Mouse (Mus musculus) ovary, postnatal 10 days (tissue): ENCODE results near the gene Gm27179.
"Not testable (repeated sequence)": the region's sequence is repeated elsewhere in the genome, so short reads cannot be mapped to it uniquely, and the experiment has no call there.

Source experiments
- DNase-seq: peaks from one replicate; pipeline ENCODE4 v3.0.0; 2022; ENCODE audit warnings: low spot score

Gene Gm27179

DNA sequence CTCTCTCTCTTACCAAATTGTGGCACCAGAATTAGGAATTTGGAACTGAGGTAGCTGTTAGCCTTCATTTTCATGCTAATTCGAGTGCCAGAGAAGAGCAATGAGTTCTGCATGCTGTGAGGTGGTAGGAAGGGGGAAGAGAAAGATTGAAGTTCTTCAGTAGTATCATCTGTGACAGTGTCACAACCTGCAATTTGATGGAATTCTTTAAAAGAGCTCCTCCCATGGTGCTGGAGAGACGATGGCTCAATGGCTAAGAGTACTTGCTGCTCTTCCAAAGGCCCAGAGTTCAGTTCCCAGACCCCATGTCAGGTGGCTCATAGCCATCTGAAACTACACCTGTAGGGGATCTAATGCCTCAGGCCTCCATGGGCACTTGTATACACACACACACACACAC, at the start of gene Gm27179:
Gene Gm27179, minus strand, starts transcription at position 101 of the 400 bp plus-strand sequence.
- not testable (repeated sequence) for DNase-seq

DNA sequence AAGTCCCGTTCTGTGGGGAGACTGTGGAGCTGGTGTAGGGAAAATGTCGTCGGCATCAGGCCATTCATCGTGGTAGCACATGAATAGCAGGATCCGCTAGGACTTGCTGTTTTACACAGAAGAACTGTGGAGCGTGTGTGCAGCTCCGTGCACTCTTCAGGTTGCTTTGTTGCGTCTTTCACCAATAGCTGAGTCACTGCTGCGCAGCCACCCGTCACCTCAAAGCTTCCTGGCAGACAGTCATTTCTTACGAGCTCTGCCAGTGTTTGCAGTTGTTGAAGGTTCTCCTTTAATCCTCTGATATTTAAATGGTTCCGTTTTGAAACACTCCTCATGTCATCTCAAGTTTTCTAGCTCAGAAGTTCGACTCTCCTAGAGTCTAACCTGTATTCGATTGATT, 45.2 kb upstream of the Gm27179 start:
- DNase-seq = not testable (repeated sequence)

DNA sequence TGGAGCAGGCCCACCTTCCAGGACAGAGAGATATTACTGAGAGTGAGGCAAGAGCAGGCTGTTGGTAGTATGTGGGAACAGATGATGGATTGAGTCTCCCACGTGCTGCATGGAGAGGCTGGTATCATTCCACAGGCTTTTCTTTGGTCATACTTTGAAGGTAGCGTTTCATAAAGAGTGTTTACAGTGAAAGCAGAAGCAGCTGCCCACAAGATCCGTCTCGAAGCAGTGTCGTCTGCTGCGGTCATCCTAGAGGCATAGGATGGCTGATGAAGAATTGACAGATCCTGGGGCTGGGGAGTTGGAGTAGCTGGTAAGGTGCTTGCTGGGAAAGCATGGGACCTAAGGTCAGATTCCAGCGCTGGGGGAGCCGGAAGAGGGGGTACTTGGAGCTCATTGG, 44.5 kb upstream of the Gm27179 start:
- DNase-seq = not testable (repeated sequence)

DNA sequence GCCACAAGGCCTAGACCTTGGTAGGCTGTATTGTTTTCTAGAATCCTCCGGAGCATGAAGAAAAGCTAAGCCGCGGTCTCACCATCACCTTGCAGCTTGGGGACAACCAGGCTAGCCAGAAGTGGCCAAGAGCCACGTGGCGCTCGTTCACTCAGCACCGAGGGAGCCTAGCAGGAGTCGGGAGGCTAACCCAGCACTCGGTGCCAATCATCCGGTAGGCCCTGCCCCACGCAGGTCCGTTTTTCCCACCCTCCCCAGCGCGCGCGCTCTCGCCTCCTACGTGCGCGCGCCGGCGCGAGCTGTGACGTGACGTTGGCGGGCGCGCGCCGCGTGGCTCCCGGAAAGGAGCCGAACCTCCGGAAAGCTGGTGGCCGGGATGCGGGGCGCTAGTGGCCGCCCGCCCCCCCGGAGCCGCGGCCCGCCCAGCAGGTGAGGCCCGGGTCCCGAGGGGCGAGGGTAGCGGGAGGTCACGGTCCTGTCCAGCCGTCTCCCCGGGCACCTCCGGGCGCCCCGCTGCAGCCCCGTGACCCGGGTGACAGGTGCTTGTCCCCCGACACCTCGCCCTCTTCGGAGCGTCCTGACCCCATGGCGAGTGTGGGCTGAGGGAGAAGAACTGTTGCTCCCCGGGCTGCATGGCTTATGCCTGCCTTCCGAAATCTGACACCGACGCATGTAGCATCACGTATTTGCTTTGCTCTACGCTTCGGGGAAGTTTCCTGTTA, 42.9 kb upstream of the Gm27179 start, which contains the start of gene Entpd4b:
Gene Entpd4b, plus strand, starts transcription at position 315 of the 722 bp plus-strand sequence.
- not testable (repeated sequence) for DNase-seq

DNA sequence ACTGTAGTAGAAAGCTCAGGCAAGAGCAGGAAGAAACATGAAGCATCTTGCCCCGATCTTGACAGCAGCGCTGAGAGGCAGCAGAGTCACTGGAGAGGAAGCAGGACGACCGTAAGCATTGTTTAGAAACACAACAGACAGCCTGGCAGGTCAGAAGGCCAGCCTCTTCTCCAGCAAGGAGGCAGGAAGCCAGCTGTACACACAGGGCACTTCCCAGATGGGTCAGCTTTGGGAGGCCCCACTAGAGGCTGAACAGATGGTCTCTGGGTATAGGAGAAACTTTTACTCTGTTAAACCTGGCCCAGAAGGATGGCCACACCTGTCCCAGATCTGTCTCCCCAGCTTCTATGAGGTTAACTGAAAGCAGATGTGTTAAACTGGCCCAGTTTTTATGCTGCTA, 35.0 kb upstream of the Gm27179 start:
- DNase-seq = not testable (repeated sequence)

DNA sequence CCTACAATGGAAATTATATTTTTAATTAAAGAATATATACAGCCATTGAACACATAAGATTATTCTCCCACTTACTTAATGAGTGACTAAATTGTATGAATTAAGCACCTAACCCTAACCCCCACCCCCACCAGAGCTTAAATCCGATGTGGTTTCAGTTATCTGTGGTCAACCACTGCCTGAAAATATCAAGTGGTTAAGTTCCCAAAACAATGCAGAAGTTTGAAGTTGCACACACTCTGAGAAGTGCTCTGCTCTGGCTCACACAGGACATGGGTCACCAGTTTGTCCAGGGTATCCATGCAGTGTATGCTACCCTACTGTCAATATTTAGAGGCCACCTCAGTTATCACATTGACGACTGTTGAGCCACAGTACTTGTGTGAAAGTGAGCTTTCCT, 32.7 kb upstream of the Gm27179 start:
- not testable (repeated sequence) for DNase-seq

DNA sequence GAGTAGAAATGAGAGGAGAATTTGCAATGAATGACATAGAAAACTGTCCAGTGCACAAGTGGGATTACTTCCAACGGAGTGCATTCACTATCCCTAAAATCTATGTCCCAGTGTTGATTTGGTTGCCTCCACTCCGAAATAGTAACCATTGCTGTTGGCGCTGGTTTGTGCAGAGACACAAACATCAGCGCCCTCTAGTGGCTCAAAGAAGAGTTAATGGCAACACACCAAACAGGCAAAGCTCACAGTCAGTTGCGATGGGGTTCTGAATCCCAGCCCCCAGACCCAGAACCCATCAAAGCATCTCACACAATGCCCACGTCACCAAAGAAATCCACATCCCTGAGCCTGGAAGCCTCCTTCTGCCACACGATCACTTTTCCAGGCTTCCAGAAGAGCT, 31.7 kb upstream of the Gm27179 start:
- not testable (repeated sequence) for DNase-seq

DNA sequence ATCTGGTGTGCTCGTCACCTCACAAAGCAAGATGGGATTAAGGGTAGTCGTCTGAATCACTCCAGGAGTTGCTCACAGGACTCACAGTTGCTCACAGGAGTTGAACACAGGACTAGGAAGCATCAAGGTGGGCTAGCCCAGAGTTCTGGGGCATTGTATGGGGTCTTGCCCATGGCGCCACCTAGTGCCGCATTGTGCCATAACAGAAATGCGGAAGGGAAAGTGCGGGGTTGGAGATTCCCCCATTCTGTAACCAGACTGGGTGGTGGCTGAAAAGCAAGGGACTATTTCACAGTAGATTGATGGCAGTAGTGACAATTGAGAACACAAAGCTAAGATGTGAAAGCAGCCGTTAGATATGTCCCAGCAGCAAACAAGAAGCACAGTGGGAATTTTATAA, 30.3 kb upstream of the Gm27179 start:
- not testable (repeated sequence) for DNase-seq

DNA sequence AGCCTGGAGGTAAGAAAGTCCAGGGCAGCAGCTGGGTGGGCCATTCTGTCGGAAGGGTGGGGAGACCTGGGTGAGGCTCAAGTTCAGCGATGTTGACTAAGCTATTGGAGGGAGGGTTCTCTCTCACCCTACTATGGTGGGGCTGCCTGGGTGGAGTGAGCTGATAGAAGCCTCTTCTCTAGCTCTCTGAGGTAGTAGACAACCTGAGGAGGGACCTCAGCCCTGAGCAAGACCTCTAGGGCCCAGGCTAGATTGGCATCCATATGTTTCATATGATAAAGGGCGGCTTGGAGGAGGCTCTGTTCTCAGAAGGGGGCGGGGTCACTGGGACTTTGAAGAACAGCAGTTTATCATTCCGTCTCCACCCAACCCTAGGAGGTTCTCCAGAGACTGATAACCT, 27.8 kb upstream of the Gm27179 start:
- not testable (repeated sequence) for DNase-seq

DNA sequence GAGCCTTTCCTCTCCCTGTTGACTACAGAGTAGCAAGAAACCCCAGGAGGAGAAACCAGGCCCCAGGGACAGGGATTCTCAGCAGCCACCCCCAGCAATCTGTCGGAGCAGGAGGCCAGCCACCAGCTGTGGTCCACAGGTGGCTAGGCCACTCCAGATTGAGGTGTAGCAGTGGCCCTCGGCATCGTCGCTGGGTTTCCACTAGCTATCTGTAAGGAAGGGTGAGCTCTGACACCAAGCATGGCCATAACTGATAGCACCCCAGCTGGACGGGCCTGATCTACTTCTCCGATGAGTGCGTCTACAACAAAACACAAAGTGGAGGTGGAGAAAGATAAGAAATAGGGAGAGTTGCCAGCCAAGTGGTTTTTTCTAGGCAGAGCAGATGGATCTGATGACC, 24.2 kb upstream of the Gm27179 start:
- DNase-seq = not testable (repeated sequence)

DNA sequence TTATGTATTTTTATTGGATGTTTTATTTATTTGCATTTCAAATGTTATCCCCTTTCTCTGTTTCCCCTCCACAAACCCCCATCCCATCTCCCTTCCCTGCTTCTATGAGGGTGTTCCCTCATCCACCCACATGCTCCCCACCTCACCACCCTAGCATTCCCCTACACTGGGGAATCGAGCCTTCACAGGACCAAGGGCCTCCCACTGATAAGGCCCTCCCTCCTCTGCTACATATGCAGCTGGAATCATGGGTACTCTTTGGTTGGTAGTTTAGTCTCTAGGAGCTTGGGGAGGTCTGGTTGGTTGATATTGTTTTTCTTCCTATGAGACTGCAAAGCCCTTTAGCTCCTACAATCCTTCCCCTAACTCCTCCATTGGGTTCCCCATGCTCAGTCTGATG, 13.9 kb upstream of the Gm27179 start:
- not testable (repeated sequence) for DNase-seq

DNA sequence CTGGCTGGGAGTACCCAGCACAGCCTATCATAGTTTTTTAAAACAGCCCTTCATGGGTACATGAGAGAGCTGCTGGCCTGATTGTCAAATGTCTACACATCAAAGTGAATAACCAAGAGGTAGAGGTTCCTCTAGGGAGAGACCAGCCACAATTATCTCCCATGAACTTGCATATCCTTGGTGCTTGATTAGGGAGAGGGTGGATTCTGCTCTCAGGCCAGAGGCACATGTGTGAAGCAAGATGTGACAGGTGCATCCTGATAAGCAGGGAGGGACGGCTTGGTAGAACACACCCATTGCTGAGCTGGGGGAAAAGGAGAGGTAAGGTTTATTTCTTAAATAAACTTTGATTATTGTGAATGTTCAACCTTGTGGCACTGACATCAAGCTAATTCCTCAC, 10.7 kb upstream of the Gm27179 start:
- DNase-seq = not testable (repeated sequence)

DNA sequence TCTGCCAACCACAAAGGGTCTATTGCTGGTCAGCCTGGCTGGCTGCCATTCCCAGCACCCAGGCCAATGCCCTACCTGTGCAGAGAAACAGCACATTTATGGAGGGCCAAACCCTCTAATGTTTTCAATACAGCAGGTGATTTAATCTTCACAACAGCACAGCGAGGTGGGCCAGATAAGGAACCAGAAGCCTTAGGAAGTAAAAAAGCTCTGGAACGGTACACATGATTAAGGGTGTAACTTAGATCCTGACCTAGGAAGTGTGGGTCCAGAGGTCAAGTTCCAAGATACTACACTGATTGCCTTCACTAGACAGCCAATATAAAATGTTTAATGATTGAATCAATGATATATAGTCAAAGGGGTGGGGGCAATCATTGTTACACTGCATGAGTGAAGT, 8.5 kb upstream of the Gm27179 start:
- not testable (repeated sequence) for DNase-seq

DNA sequence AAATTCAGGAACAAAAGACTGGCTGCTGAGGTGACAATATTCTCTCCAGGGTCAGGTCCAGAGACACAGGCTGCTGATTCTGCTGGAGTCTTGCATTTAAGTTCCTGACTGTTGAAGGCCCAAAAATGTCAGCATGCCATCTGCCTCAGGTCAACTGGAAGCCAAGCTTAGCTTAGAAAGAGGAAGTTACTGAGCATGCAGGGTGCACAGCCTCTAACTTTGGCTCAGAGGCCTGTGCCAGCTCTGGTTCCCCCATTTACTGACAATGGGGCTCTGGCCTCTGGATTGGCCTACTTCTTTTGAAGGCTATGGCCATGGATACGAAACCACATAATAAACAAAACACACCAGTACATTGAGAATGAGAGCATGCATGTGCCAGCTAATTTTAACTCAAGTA, 5.3 kb downstream of the Gm27179 start:
- not testable (repeated sequence) for DNase-seq

DNA sequence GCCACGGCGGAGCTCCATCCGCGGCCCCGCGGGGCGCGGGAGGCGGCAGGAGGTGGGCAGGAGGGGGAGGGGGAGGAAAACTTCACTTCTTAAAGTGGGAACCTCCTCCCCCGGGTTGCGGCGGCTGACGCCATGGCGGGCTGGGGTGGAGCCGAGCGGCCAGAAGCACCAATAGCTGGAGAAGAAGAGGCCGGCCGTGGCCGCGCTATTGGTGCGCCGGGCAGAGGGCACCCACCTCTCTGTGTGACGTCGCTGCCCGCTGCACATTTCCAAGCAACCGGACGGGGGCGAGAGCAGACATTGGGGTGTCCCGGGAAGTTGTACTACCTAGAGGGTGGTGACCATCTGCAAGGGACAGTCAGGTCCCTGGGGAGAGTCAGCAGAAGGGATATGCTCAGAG, 9.2 kb downstream of the Gm27179 start, which contains the start of gene Gm16867:
Gene Gm16867, minus strand, starts transcription at position 189 of the 400 bp plus-strand sequence.
- not testable (repeated sequence) for DNase-seq

DNA sequence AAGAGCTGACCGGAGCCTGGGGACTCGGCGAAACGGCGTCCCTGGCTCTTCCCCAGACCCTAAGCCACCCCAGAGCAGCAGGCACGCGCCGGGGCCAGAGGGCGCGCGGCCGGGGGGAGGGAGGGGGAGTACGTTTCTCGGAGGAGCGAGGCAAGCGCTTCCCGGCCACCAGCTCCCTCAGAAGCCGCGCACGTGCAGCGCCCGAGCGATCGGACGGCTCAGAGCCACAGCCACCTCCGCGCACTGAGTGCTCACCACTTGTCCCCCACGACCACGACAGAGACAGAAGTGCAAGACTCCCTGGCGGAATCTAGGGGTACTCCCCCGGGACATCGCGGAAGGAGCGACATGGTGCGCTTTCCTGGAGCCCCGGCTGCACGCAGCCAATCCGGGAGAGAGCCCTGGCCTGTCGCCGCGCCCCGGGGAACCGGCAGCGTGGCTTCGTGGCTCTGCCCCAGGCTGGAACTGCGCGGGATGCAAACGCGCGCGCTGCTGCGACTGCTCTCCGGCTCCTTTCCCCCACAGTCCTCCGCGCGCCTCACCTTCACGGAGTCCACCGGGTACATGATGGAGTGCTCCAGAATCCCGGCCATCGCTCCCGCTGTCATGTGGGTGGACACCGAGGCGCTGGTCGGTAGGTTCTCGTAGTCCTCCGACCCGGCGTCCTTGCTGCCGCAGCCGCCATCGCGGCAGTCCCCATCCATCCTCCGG, 9.8 kb downstream of the Gm27179 start:
- not testable (repeated sequence) for DNase-seq

DNA sequence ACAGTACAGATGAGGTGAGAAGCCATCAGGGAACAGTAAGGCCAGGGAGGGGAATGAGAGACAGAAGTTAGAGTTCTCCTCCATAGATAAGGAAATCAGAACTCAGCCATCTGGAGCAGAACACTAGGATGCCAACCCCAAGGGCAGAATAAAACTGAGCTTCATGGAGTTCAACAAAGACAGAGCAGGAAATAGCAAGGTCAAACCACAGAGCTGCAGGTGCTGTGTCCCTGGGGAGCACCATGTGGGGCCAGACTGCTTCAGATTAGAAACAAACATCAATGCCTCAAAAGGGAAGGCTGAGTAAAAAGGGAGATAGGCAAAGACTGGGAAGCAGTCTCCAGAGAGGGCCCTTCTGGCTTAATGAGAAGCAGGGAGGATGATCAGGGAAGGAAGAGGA, 16.1 kb downstream of the Gm27179 start:
- DNase-seq = not testable (repeated sequence)

DNA sequence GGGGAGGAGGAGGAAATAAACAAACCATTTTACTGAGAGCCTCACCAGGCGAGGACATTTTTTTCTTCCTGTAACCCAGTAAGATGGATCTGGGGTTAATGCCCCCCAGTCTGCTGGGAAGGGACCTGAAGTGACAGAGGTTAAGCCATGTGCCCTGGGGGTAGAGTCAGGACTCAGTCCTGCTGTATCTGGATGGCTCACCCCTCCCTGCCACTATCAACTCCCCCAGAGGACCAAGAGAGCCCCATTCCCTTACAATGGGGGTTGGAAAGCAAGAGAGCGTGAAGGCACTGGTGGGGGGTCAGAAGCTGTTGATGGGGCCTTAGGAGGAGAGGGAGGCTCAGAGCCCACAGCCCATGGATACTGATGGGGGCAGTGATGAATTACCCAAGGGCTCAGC, 17.4 kb downstream of the Gm27179 start:
- DNase-seq = not testable (repeated sequence)

DNA sequence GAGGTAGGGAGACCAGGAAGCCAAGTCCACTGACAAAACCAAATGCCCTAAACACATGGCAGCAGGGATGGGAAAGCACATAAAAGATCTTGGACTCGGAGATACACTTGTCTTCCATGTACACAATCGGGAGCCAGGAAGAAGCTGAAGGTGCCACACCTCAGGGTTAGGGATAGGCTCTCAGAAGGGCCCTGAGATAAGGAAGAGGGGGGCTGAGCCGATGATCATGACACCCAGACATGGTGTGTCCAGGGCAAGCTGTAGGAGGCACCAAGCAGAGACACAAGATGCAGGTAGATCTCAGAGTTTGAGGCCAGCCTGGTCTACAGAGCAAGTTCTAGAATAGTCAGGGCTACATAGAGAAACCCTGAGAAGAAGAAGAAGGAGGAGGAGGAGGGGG, 17.8 kb downstream of the Gm27179 start:
- DNase-seq = not testable (repeated sequence)

DNA sequence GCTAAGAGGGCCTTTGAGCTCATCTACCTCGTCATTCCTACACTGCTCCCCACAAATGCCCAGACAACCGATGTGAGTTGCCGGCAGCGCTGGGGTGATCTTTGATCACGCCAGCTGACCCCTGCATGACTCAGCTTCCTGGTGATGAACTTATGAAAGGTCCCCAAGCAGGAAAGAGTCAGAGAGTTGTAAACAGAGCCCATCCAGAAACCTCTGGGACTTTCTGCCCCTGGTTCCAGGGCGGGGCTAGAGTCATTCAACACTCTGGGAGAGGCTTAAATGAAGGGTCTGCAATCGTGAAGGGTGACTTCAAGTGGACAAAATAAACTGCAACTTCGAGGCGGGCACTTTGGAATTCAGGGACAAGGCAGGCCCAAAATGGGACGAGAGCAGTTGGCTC, 24.3 kb downstream of the Gm27179 start:
- DNase-seq = not testable (repeated sequence)

DNA sequence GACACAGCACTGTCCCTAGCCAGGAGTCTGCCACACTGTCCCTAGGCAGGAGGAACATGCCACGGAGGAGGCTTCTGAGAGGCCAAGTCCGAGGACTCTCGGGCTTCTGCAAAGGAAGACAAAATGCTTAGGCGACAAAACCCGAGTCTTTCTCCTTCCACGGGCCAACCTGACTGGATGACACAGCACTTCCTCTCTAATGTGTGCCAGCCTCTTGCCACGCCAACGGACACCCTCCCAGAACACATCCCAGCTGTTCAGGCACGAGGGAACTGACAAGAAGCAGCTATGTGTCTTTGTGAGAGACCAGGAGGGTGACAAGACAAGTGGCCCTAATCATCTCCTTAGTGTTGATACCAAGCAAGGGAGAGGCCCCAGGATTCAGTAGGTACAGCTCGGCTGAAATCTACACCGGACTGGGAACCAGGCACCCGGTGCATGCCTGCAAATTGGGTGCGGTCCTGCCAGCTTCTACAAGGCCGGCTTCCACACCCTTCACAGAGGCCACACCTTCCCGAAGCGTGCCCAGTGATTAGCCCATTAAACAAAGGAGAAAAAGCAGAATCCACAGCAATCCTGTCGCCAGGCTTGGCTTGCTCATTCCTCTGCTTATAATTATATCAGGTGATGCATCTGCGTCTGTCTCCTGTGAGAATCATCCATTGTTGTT, 26.7 kb downstream of the Gm27179 start:
- not testable (repeated sequence) for DNase-seq

DNA sequence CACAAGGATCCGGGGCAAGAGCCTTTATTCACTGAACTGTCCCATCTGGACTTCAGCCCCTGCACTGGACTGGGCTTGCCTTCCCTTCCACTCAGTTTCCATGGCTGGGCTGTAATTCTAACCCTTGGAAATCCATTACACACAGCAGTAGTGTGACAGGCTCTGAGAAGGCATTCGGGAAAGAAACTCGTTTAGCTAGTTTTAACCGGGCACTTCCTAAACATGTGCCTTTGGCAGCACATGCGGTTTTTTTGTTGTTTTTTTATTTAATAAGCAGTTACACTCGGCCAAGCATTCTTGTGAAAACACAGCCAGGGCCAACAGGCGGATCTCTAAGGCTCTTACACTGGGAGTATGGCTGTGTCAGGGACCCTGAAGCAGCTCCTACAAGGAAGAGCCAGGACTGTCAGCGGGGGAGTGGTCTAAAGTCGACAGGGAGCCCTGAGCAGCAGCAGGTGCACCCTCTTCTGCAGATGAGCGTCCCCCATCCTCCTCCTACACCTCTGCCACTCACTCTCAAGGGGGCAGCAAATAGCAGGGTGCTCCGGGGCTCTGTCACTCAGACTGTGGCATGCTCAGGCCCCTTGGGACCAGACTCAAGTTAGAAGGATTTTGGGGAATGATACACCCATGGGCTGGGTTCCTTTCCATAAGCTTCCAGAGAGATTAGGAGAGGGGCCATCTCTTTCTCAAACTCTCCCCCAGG, 38.3 kb downstream of the Gm27179 start:
- not testable (repeated sequence) for DNase-seq
